Mouse (Mus musculus): ENCODE results near the gene Tigd2. TPM values are rescaled to one million over a fixed set of nuclear protein-coding genes. Genes with fewer than 3 reads are reported as not detected.
"Not testable (repeated sequence)": the region's sequence is repeated elsewhere in the genome, so short reads cannot be mapped to it uniquely, and the experiment has no call there.

The Tigd2 gene
- 10 to 100 TPM; 12.3 to 12.9 TPM for total RNA-seq (2021)

DNA sequence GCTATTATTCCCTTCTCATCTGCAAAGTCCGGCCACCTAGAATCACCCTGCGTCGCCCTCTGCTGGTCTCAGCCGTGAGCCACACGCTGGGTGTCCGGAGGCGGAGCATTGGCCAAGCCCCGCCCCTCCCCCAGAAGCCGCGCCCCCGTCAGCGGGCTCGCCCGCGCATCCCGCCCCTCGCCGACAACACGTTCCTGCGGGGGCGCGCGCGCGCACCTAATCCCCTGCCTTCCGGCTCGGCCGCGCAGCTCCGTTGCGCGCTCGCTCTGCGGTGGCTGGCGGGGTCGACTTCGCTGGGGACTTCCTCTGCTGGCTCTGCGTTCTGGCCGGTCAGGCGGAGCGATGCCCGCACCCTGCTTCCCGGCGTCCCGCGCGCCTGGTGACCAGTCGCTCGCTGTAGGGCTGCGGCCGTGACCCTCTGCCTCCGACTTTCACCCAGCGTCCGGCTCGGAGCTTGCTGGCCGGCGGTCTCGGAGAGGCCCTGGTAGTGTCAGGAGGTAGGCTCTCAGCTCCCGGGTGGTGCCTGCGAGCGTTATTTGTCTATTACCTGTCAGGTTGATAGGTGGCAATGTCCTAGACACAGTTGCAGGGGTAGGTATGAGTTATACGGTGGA is at the start of gene Tigd2:
Tigd2 (plus strand) TSS at position 186 of the 614 bp plus-strand sequence.
- DNase-seq, result peak; percentile 96

DNA sequence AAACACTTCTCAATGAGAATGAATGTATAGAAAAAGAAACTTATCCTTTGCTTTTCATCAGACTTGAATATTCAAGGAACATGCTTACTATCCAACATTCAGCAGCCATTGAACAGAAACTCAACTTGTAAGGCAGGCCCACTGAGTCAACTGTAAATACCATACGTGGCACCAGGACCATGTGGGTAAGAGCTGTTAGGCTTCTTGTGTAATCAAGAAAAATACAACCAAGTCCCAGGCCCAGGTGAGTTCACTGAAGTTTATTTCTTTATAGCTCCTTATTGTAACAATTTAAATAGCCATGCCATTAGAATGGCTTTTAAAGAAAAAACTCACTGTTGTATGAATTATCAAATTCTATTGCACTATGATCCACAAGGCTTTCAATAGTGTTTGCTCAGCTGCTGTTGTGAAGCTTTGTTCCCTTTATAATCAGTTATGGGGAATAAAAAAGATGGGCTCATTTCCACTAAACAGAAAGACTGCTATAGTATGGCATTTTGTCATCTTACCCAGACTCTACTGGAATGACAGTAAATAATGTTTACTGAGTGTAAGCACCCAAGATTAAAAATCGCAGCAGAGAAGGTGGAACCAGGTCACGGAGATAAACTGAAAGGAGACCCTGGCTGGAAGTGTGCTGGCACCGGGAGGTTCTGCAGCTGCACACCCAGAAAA is 46.7 kb upstream of the Tigd2 start:
- no peak for DNase-seq

DNA sequence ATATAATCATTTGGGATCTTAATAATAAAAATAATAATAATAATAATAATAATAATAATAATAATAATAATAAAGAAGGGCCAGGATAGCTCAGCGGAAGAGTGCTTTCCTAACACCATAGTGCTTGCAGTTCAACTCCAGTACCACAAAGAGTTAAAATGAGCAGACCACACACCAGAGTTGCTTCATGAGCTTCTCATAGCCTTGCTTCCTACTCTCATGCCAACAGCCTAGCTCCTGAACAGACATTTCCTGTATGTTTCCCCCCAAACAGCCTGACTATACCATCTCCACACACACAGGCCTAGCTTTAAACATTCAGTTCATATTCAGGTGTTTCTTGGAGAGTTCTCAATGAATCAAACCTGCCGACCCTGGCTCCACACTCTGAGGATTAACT is 45.8 kb upstream of the Tigd2 start:
- no peak for DNase-seq

DNA sequence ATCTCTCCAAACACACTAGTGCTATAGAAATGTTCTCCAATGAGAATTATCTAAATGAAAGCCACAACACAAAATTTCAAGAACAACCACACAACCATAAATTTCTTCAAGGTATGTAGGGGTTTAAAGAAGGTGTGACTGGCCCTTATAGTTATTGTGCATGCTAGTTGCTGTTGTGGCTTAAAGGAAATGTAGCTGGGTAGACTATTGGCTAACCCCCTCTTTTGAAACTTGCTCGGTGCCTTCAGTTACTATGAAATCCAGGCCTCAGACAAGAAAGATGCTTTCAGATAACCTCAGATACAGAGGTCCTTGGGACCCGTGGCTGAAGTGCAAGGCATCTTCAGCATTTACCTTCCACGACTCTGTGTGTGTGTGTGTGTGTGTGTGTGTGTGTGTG is 45.3 kb upstream of the Tigd2 start:
- DNase-seq, result no peak

DNA sequence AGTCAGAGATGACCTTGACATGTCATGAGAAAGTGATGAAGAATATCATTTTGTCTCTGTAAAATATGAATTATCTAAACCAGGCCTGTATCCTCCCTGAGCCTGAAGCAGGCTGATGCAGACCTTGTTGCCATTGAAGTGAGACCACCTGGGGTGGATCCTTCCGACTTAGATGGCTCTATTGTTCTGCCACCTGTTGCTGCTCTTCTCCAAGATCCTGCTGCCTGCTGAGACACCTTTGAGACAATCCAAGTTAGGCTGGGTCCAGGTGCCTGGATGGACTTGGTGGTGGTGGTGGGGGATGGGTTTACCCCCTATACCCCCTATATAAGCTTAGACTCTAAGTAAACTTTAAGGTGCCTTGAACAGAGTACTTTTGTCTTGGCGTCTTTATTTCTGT is 39.7 kb upstream of the Tigd2 start:
- DNase-seq, result no peak

DNA sequence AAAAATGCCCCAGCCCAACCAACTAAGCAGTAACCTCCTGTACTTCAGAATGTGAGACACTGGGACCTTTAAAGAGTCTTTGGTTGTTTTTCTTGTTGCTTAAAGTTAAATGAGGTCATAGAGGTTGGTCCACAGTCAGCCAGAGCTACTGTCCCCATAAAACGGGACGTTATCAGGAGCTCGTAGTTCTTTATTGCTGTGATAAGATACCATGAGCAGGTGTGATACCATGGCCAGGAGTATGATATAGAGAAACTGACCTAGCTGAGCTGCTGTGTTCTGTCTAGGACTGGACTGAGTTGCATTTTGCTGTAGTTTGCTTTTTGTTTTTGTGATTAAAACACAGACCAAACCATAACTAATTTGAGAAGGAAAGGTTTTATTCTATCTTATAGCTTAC is 37.4 kb upstream of the Tigd2 start:
- no peak for DNase-seq

DNA sequence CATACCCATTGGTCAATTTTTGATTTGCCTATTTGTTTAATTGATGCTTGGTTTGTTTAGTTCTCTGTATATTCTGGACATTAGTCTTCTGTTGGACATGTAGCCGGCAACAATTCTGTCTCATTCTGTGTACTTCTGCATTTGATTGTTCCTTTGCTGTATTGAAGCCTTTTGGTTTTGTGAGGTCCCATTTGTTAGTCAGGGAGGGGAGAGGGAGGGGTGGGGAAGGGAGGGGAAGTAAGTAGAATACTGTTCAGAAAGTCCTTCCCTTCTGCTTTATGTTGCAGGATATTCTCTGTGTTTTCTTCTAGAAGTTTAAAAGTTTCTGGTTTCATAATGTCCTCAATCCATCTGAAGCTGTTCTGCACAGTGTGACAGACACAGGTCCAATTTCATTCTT is 34.7 kb upstream of the Tigd2 start:
- DNase-seq, result no peak

DNA sequence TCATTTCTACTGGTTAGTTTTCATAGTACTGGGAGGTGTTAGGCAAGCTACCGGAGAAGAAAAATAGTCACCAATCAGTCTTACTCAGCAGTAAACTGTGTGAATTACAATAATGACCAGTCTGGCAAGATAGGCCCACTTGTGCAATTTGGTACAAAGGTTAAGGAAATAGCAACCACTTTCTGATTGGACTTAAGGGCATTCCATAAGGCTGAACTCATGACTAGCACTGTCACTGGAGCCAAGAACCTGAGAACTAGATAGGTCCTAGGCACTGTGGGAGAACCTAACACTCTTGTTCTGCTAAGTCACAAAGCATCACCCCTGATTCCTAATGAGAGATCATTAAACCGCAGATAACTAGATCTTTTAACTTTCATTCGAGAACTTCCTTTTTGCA is 30.6 kb upstream of the Tigd2 start:
- DNase-seq, result no peak

DNA sequence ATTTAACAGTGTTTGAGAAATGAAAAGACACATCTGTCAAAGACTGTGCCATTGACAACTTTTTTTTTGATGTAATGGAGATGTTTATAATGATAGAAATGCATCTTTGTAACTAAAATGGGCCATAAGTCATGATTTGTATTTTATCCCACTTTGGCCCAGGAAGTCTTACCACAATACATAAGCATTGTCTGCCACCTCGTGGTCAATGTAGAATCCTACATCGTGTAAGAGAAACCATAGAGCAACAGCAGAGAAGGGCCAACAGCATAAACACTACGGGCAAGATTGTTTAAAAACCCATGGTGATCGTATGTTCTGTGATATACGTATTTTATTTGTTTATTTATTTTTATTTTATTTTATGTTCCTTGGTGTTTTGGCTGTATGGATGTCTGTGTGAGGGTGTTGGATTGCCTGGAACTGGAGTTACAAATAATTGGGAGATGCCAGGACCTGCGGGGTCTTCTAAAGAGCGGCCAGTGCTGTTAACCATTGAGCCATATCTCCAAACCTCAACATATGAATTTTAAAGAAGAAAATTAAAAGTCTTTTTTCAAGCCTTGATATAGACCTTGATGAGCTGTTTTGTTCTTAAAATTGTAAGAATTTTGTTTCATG is 28.2 kb upstream of the Tigd2 start:
- peak; percentile 70 for DNase-seq

DNA sequence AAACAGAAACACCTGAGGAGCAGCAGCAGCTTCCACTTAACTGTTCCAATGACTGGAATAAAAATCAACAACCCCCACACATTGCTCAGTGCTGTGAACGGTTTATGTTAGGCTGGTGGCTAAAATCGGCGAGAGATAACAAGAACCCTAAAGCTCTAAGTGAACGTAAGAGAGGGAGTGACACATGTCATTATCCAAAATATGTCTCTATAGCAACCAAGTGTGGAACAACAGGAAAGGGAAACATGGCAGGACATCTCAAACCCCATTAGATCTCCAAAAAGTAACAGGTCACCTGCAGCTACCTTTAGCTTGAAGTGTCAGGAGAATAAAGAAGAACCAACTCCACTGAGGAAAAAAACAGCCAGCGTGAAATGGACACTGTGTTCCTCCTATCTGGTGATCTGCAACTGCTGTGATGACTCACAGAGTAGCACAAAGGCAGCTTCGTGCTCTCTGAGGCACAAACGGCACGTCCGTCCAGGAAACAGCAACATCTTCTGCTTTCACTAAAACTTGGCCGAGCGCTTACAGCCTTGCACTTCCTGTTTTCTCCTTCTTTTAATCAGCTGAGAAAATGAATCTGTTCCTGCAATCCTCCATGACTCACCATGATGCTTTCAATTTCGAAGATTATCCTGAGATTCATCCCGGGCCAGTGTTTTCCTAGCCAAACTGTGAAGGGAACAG is 23.5 kb upstream of the Tigd2 start:
- DNase-seq, result peak; percentile 15

DNA sequence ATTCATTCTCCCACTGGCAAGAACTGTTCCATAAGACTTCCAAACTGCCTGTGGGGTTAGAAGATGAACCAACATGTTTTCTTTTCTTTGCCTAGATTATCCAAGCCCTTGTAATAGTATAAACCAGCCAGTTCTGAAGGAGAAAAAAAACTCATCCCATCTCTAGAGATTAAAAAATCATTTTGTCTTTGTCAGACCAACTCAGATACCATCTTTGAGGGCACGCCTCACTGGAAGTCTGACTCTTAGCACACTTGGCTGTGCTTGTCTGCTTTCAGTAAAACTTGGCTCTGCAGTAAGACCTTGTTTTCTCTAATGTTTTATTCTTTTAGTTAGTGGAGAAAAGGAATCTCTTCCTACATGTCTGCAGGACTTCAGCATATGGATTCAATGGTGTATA is 18.7 kb upstream of the Tigd2 start:
- DNase-seq, result no peak

DNA sequence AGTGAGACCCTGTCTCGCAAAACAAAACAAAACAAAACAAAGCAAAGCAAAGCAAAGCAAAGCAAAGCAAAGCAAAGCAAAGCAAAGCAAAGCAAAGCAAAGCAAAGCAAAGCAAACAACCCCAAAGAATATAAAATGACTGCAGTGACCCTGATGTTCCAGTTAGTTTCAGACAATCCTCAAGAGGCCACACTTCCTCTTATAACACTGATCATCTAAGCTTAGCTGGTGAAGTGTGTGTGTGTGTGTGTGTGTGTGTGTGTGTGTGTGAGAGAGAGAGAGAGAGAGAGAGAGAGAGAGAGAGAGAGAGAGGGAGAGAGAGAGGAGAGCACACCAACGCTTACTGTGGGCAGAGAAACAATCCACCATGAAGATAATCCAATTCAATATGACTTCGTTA is 14.2 kb upstream of the Tigd2 start:
- not testable (repeated sequence) for DNase-seq

DNA sequence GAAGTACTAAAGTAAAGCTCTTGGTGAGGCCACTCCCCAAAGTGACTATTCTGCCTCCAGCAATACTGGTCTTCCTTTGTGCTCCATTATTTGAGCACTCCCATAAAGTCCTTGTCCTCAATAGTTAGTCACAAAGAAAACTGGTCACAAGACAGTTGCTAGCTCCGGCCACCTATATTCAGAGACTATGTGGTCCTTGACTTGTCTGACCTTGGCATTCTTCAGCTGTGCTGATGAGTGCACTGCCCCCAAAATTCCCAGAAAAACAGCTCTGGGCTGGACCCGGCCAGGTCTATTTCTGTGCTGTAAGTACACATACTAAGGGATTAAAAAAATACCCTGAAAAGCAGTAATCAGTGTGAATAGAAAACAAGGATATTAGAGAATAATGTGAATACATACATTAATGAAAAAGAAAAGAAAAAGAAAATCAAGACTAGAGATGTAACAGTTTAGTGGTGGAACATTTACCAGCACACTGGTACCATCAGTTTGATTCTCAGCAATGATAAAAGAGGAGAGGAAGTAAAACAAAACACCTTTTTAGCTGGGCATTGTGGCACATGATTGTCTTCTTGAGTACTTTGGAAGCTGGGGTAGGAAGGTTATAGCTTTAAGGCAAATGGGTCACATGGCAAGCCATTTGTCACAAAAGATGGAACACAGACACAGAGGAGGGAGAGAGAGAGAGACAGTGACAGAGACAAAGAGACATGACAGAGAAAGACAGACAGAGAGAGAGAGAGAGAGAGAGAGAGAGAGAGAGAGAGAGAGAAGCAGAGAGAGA is 12.6 kb upstream of the Tigd2 start:
- DNase-seq, result no peak

DNA sequence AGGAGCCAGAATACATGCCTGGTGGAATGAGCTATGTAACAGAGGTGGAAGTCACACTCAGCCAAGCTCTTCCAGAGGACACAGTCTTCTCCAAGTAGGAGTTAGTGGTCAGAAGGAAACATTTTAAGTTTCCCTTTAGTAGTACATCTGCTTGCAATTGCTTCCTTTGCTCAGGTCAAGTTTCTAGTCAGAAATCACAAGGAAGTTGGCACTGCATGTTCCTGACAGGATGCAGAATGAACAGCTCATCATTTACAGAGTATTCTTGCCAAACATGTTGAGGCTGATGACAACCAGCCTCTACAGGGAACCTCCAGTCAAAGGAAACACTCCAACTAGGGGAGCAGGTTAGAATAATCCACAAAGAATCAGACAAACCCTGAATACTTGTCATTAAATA is 11.9 kb upstream of the Tigd2 start:
- DNase-seq, result no peak

DNA sequence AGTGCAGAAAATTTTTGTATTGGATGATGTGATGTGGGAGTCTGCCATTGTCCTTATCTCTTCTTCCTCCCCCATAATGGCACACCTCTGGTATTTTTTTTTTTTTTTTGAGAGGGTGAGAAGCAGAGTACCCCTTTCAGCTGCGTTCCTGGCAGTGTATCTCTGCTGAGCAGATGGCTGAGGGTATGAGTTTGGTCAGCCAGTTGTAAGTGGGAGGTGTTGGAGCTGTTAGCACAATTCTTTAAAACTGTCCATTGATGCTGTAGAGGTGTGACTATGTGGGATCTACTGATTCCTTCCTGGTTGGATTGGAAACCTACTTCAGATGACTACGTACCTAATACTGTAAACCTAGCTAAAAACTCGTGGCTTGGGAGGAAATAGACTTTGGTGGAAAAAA is 10.3 kb upstream of the Tigd2 start:
- DNase-seq, result no peak

DNA sequence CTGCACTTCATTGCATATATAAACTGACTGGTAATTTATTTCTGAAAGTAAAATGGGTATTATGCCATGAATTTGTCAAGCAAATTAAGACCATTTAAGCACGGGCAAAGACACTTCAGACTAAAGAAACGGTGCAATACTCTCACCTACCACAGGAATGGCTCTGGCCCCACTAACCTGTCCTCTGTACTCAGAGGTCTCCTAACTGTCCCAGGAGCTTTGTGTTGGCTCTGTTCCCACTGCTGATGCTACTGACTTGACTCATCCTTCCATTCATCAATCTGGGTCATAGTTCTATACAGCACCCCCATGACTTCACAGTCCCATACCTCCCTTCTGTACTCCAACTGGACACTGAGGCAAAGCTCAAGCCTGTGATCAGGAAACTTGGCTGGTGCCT is 9.6 kb upstream of the Tigd2 start:
- DNase-seq, result no peak

DNA sequence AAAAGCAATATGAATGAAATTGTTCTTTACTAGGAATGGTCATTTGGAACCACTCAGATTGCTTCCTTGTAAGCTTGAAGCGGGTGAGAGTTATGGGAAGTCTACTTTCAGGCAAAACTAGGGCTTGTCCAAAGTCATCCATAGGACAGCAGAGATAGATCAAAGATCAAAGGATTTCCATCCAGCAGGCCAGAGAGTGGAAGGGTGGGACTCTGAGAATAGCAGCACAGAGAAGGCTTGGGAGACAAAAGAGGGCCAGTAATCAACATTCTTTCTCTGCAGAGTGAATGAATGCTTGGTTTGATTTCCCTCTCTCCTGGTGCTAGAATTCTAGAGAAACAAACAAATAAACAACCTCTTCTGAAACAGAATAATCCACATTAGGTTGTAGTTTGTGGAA is 1.1 kb upstream of the Tigd2 start:
- DNase-seq, result no peak

DNA sequence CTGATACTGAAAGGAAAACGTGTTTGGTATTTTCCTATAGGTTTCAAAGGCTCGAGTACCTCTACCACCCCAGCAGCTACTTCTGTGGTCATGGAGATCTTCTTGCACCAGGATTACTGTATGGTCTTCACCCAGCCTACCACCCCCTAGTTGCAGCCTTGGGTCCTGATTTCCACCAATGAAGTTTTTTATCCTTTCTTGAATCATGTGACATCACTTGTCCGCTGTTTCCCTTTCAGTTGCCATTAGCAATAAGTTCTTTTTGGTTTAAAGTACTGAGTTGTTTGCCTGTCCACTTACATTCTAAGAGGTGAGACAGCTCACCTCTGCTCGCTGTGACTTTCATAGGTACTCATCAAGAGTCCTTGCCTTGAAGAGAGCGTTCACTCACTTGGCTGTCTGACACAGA is 633 bp downstream of the Tigd2 start:
- DNase-seq, result no peak

DNA sequence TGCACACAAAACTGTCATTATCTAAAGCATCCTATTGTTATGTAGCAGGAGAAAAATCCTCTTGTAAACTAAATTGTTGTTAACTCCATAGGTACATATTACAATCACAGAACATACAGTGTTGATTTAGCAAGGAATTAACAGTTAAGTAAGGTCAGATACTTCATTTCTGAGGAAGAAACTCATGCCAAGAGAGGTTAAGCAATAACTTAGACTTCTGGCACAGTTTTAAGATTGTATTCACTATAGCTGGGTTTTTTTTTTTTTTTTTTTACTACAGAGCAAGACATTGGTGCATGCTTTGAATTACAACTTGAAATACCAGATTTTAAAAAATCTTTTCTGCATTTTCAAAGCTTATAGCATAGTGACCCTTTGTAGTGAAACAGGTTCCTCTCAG is 24.5 kb downstream of the Tigd2 start:
- DNase-seq, result no peak

DNA sequence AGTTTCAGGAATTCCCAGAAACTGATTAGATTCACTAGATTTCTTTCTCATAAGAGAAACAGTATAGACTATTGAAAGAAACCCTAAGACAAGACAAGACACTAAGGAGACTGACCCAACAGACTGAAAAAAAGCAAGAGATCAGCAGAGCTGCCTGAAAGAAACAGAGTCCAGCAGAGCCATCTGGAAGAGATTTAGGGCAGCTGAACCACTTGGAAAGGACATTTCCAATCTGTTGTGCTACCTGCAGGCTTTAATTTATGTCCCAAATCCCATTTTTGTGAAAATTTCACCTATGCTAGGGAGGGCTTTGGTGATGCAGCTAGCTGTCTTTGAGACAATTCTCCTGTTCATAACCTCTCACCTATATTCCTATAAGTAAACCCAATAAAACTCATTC is 25.0 kb downstream of the Tigd2 start:
- DNase-seq, result no peak

DNA sequence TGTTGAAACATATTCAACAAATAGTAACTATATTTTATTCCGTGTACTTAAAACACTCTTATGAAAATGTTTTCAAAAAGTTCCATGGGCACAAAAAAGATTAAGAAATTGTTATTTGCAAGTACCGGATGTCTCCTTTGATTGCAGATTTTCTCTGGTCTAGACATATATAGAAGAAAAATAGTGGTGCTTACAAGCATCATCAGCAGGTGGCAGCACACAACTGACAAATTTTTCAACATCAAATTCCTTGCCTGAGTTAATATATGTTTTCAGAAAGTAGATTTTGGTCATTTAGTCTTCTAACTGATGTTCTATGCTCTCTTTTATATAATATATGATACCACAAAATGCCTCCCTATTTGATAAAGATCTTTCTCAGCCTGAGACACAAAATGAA is 41.0 kb downstream of the Tigd2 start:
- DNase-seq, result peak; percentile 54

DNA sequence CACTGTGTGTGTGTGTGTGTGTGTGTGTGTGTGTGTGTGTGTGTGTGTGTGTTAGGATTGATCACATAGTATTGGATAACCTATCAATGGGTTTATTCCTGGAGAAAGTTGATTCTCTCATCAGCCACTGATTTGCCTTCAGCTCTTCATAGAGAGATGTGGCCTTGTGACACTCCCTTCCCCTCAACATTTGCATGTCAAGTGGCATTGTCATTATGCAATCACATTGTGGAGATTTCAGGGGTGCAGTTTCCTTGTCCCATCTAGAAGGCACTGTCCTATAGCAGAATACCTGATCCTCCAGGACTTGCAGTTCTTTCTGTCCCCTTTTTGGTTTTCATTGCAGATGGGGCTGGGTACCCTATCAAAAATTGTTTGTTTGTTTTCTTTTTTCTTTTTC is 41.9 kb downstream of the Tigd2 start:
- DNase-seq, result no peak

DNA sequence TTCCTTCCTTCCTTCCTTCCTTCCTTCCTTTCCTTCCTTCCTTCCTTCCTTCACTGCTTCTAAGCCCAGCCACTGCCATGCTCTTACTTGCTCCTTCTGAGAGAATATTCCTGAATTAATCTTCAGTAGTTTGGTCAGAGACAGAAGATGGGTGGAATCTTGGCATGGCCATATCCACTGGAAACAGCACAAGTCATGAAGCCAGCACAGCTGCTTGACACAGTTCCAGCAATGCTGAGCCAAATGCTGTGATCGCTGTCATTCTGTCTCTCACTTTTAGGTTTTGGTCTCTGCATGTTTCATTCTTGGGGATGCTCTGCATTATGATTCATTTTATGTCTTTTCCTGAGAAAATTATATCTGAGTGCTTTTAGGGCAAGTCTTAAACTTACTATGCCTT is 47.2 kb downstream of the Tigd2 start:
- DNase-seq, result peak; percentile 51
